Mouse (Mus musculus) brown adipose tissue, adult 24 weeks (tissue): ENCODE measurements around the gene Krt19. TPM values are rescaled to one million over a fixed set of nuclear protein-coding genes. Genes with fewer than 3 reads are reported as not detected.

Experiments
- H3K27ac ChIP-seq: fragments of 200-500 bp; replicated peaks from 2 replicates; pipeline ENCODE4 v1.5.1; 2012; ENCODE audit warnings: low read depth, mild to moderate bottlenecking, low read length
- H3K4me1 ChIP-seq: fragments of 200-500 bp; 2 replicates; pipeline ENCODE4 v1.6.1; 2012; ENCODE audit warnings: low read length, mixed read lengths; ENCODE audit not compliant: control insufficient read depth, insufficient read depth, insufficient read length
- H3K4me3 ChIP-seq: fragments of 200-500 bp; 2 replicates; pipeline ENCODE4 v1.5.1; 2012; ENCODE audit warnings: low read depth, mild to moderate bottlenecking, low read length, moderate library complexity; ENCODE audit not compliant: insufficient read depth
- polyA plus RNA-seq: library from polyadenylated mRNA; stranded (reverse); fragments of >200 nt; gene quantifications from 2 replicates; pipeline ENCODE4 v1.2.4, GENCODE M21; 2012; ENCODE audit not compliant: missing spikeins, insufficient read depth, insufficient read length

Krt19 gene
- polyA plus RNA-seq, 1 experiment: 0.87 TPM

GRCm38 (mm10) chr11:100102693-100103429 is 45.6 kb downstream of the Krt19 start:
- H3K27ac ChIP-seq: no peak overlapping the region
- no peak overlapping the region for H3K4me3 ChIP-seq

GRCm38 (mm10) chr11:100100391-100100790 is 48.1 kb downstream of the Krt19 start:
- no peak overlapping the region for H3K4me3 ChIP-seq
- no peak overlapping the region for H3K27ac ChIP-seq
- H3K4me1 ChIP-seq: no peaks in the 10 kb centered on the region

More at GRCm38 (mm10) chr11:100102693-100103429, 45.6 kb downstream of the Krt19 start:
- H3K4me1 ChIP-seq: no peaks in the 10 kb centered on the region

GRCm38 (mm10) chr11:100097819-100098218 is 50.6 kb downstream of the Krt19 start:
- Histone ChIP-seq H3K4me3 (no peak overlapping the region), H3K4me1 (no peaks in the 10 kb centered on the region), H3K27ac (no peak overlapping the region)

GRCm38 (mm10) chr11:100096141-100096540 is 52.3 kb downstream of the Krt19 start, which contains the start of gene Krt35:
Gene Krt35 (minus strand): TSS chr11:100096241.
- Histone ChIP-seq H3K4me3 (no peak within 1 kb of the TSS), H3K27ac (no peak within 1 kb of the TSS), H3K4me1 (no peaks in the 10 kb centered on the region)

Other genes starting within 250 kb of the Krt19 start
- not detected in 2 replicates for gene Krtap31-1, start 240.7 kb downstream of the Krt19 start, polyA plus RNA-seq
- not detected in 2 replicates for gene Gm11565, start 233.9 kb downstream of the Krt19 start, polyA plus RNA-seq
- not detected in 2 replicates for gene Krtap31-2, start 212.4 kb downstream of the Krt19 start, polyA plus RNA-seq
- gene Krtap9-5, start 200.2 kb downstream of the Krt19 start, polyA plus RNA-seq: not detected in 2 replicates
- gene Krtap29-1, start 169.6 kb downstream of the Krt19 start, polyA plus RNA-seq: not detected in 2 replicates
- gene Krtap16-1, start 162.1 kb downstream of the Krt19 start, polyA plus RNA-seq: not detected in 2 replicates
- gene Krtap17-1, start 154.7 kb downstream of the Krt19 start, polyA plus RNA-seq: not detected in 2 replicates
- gene Krt33a, start 132.5 kb downstream of the Krt19 start, polyA plus RNA-seq: not detected in 2 replicates
- gene Krt33b, start 118.8 kb downstream of the Krt19 start, polyA plus RNA-seq: not detected in 2 replicates
- not detected in 2 replicates for gene Krt34, start 107.1 kb downstream of the Krt19 start, polyA plus RNA-seq
- not detected in 2 replicates for gene Krt31, start 98.1 kb downstream of the Krt19 start, polyA plus RNA-seq
- gene Krt32, start 60.4 kb downstream of the Krt19 start, polyA plus RNA-seq: not detected in 2 replicates
- not detected in 2 replicates for gene Krt35, start 52.4 kb downstream of the Krt19 start, polyA plus RNA-seq
- gene Krt36, start 43.0 kb downstream of the Krt19 start, polyA plus RNA-seq: 1.4 TPM in 2 replicates
- not detected in 2 replicates for gene Krt13, start 27.1 kb downstream of the Krt19 start, polyA plus RNA-seq
- 0.67 and 2.4 TPM in 2 replicates for gene Krt15, start 12.7 kb downstream of the Krt19 start, polyA plus RNA-seq
- gene Krt9, start 44.6 kb upstream of the Krt19 start, polyA plus RNA-seq: not detected in 2 replicates
- 0.67 TPM in 1 of 2 replicates, not detected in the other for gene Krt14, start 58.9 kb upstream of the Krt19 start, polyA plus RNA-seq
- not detected in 2 replicates for gene Krt16, start 100.2 kb upstream of the Krt19 start, polyA plus RNA-seq
- gene Krt17, start 112.4 kb upstream of the Krt19 start, polyA plus RNA-seq: not detected in 2 replicates
- not detected in 2 replicates for gene Krt42, start 121.2 kb upstream of the Krt19 start, polyA plus RNA-seq
- 1,185 and 1,317 TPM in 2 replicates for gene Eif1, start 171.2 kb upstream of the Krt19 start, polyA plus RNA-seq
- not detected in 2 replicates for gene Gast, start 185.7 kb upstream of the Krt19 start, polyA plus RNA-seq
- not detected in 2 replicates for gene Hap1, start 207.5 kb upstream of the Krt19 start, polyA plus RNA-seq
- 24.9 and 31.0 TPM in 2 replicates for gene Jup, start 249.1 kb upstream of the Krt19 start, polyA plus RNA-seq